Mouse (Mus musculus) testis, adult 2 months (tissue): ENCODE results near the gene Ppm1e.

ENCODE experiments used
- CTCF ChIP-seq: fragments of 200-500 bp; IDR thresholded peaks from 2 replicates; pipeline ENCODE4 v1.5.1; 2012; ENCODE audit warnings: low read depth, mild to moderate bottlenecking, inconsistent platforms, low read length, moderate library complexity; ENCODE audit not compliant: control insufficient read depth, insufficient read depth, insufficient replicate concordance
- POLR2A ChIP-seq: fragments of 200-500 bp; IDR thresholded peaks from 2 replicates; pipeline ENCODE4 v1.6.1; 2012; ENCODE audit warnings: low read depth, mild to moderate bottlenecking, inconsistent platforms, low read length, moderate library complexity; ENCODE audit not compliant: control insufficient read depth

- no peak for TF ChIP-seq CTCF
- no peak for TF ChIP-seq POLR2A
Measured at GRCm38 (mm10) chr11:87318956-87319708, 39.7 kb downstream of the Ppm1e start.
